Mouse (Mus musculus) G1E (cell line): Measurements from ENCODE around the gene Gkap1.

Experiments used
- CTCF ChIP-seq: IDR thresholded peaks from 2 replicates; pipeline ENCODE4 v1.5.1; 2012; ENCODE audit warnings: low read depth, low read length, inconsistent platforms, mixed read lengths
- GATA1 ChIP-seq: IDR thresholded peaks from 2 replicates; pipeline ENCODE4 v1.6.1; 2012; ENCODE audit warnings: borderline replicate concordance, low read length, inconsistent platforms, mixed read lengths
- POLR2AphosphoS5 ChIP-seq: IDR thresholded peaks from 2 replicates; pipeline ENCODE4 v1.6.1; 2012; ENCODE audit warnings: low read depth, low read length, inconsistent platforms; ENCODE audit not compliant: insufficient replicate concordance

- no peak for TF ChIP-seq CTCF
- TF ChIP-seq GATA1, result no peak
- no peak for TF ChIP-seq POLR2AphosphoS5
Observed at GRCm38 (mm10) chr13:58210441-58210840, 65.1 kb downstream of the Gkap1 start.
